Mouse (Mus musculus) 3134 (cell line): ENCODE data around the gene Abcc5.
"Not testable (repeated sequence)": the region's sequence is repeated elsewhere in the genome, so short reads cannot be mapped to it uniquely, and the experiment has no call there.

Experiments
- DNase-seq: peaks from one replicate; pipeline ENCODE4 v3.0.0-alpha.2; 2011; ENCODE audit warnings: low spot score; ENCODE audit not compliant: insufficient read length; ENCODE audit errors: extremely low read depth

Abcc5 gene

DNA sequence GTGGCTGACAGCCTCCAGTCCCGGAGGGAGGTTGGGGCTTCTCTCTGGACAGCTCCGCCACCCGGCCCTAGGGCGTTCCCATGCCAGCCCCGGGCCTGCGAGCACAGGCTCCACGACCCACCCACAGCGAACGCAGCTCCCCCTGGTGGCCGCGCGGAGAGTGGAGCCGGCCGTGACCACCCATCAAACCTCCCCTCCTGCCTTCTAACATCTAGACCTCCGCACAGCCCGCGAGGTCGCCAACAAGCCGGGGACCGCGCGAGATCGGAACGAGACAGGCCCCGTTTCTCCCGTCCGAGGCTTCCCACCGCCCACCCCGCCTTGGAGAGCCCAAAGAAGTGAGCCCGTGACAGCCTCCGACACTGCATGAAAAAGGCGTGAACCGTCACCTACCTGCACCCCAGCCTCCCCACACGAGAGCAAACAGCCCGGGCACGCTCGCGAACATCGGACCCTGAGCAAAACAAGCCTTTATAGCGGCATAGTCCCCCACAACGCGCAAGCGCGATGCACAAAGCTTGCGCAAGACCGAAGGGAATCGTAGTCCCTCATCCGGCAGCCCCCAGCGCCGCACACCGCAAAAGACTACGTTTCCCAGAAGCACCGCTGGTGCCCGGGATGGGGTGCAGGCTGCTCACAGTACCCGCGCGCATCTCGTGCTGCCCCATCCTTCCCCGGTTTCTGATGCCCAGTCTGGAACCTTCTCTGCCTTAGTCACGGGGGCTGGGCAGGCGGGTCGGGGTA is at the start of gene Abcc5:
Gene Abcc5 (minus strand): TSS at position 540 of the 744 bp plus-strand sequence.
- peak; percentile 96 for DNase-seq

DNA sequence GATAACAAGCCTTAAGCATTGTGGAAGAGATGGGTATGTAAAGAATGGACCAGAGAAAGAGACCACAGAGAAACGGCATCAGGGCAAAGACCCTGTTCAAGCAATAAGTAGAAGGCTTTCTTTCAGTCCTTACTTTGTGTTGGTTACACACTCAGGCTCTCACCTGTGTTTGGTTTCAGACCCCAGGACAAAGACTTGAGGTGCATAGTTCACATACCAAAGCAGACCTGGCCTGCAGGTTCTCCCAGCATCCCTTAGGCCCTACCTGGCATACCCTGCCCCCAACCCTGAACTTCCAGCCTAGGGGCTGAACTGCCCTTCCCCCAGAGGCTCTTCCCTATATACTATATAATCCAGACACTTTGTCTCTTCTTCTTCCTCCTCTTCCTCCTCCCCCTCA is 49.1 kb upstream of the Abcc5 start:
- DNase-seq, result no peak

DNA sequence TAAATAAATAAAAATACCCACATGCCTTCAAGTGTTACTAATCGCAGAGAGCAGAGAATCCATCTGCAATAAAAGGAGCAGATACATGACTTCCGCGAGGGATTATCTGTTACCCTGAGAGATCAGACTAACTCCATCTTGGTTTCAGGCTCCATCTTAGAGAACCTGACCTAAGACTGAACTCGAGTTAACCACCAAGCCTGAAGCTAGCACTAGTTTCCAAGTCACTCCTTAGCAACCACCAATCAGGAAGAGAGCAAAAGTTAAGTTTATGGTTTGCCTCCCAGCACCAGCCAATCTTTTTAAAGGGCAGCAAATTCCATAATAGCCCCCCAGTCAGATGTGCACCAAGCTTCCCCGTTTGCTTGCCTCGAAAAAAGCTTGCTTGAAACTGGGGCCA is 48.6 kb upstream of the Abcc5 start:
- DNase-seq, result no peak

DNA sequence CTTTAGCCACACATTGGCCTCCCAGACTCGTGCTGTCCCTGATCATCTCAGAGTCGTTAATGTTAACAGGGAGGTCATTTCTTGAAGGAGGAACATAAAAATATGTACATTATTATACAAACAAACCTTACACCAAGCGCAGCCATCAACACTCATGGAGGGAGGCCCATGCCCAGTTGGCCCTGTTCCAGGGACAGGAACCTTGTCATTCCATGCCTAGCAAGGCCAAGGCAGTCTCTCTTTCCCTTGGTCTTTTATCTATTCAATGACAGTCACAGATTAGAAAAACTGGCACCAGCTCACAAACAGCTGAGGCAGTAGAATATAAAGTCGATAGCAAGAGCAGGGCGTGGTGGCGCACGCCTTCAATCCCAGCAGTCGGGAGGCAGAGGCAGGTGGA is 48.0 kb upstream of the Abcc5 start:
- DNase-seq, result no peak

DNA sequence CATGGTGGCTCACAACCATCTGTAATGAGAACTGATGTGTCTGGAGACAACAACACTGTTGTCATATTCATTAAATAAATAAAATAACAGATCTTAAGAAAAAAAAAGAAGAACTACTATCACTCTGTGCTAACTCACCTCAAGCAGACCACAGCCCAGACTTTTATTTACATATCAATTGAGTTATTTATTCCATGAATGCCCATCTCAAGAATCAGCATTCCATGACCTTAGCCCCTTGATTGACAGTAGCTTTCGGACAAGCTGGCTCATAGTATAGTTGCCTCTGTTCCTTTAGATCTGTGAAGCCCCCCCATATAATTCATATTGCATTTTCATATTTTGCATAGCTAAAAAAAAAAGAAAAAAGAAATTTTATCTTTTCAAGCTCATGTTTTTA is 47.6 kb upstream of the Abcc5 start:
- DNase-seq, result no peak

DNA sequence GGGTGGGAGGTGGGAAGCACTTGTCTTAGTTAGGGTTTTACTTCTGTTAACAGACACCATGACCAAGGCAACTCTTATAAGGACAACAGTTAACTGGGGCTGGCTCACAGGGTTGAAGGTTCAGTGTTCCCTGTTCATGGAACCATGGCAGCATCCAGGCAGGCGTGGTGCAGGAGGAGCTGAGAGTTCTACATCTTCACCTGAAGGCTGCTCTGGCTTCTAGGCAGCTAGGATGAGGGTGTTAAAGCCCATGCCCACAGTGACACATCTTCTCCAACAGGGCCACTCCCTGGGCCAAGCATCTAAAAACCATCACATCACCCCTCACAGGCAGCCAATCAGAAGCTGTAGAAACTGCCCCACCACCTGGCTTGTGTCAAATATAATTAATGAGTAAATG is 45.5 kb upstream of the Abcc5 start:
- DNase-seq, result no peak

DNA sequence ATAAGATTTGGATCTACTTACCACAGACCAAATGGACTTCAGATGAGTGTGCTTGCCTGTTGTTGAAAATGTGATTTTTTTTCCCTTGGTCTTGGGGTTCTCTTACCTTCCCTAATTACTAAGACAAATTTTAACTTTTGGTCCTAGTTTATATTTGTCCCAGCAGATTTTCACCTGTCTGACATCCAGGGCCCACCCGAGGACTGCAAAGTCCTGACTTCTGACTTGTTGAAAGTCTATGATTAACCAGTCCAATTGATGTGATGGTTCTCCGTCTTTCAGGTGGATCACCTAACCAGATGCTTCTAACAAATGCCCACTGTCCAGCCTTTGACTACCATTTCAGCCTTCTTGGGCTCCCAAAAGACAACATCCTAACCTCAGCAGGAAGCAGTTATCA is 44.8 kb upstream of the Abcc5 start:
- DNase-seq, result no peak

DNA sequence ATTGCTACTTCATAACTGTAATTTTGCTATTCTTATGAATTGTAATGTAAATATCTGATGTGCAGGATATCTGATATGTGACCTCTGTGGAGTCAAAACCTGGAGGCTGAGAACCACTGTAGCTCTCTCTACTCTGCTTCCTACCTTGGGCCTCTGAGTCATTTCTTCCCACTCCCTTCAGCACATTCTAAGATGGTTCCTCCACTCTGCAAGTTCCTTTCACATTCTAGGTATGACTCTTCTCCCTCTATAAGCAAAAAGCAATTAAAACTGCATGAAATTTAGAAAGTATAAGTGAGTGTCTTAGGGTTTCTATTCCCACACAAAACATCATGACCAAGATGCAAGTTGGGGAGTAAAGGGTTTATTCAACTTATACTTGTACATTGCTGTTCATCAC is 38.5 kb upstream of the Abcc5 start:
- DNase-seq, result no peak

DNA sequence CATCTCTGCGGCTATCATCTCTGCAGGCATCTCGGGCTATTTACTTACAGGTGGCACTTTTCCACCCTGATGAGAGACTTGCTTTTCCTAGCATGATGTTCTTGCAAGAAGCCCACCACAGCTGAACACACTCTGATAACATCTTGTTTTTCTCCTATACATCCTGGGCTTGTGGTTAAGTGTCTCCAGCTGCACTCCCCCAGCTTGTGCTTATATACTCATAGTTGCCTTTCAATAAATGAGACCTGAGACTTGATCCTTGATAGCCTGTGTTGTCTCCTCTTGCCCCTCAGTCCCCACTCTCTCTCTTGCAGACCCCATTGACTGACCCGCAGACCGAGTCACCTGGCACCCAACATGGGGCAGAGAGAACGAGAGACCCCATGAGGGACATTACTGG is 32.5 kb upstream of the Abcc5 start:
- DNase-seq, result not testable (repeated sequence)

DNA sequence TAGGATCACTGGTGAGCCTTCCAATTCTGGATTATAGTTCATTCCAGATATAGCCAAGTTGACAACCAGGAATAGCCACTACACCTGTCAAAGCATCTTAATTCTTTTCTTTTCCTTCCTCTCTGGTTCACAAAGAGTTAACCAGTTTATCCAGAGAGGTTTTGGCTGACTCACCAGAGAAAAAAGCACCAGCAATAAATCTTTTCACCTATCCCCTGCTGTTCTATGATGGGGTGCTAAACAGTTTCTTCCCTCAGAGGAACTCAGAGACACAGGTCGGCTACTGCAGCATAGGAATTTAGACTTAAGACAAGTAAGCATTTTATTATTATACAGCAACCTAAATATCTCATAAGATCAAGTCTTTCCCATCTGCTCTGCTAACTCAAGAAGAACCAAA is 29.9 kb upstream of the Abcc5 start:
- no peak for DNase-seq

DNA sequence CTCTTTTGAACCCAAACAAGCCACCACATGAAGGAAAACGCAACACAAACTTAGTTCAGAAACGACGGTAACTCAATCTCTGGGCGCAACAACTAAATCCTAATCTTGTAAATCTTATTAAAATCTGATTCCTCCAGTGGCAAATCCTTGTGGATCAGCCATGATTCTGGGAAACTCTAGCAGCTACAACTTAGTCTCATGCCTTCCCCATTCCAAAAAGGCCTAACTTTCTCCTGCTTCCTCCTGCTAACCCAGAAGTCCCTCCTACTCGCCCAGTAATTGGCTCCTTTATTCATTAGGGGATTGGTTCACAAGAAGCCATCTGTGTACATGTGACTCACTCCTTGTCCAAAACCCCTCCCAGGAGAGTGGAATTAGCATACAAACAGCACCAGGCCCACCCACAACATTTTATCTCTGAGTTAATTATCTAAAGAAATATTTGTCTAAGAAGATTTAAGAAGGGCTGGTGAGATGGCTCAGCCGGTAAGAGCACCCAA is 28.0 kb upstream of the Abcc5 start:
- no peak for DNase-seq

DNA sequence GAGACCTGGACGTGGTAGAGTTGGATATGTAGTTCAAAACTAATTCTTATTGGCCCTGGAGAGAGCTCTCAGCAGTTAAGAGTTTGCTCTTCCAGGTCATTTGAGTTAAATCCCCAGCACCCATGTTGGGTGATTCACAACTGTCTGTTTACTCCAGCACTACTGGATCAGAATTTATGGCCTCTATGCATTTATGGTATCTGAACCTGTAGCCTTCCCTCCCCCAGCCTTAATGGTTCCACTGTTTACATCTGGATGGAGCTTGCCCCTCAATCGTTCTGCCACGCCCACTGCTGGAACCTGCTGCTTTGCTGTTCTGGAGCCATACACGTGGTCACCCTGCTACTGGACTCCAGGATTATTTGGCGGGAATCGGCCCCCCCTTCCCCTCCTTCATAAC is 25.6 kb upstream of the Abcc5 start:
- DNase-seq, result no peak

DNA sequence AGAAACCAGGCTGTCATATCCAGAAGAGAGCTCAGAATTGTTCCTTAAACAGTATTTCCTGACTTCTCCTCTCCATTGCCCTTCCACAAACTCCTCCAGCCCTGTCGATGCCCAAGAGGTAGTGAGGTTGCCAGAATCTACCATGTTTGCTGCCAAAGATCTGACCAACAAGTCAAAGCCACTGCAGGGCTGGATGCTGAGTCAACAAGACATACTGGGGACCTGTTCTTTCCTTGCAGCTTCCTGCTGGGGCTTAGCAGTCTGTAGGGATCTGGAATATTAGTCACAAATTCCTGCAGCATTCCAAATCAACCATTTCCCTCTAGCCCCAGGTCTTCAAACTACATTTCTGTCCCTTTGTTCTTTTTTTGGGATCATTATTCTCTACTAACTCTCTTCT is 19.7 kb upstream of the Abcc5 start:
- DNase-seq, result peak; percentile 78

DNA sequence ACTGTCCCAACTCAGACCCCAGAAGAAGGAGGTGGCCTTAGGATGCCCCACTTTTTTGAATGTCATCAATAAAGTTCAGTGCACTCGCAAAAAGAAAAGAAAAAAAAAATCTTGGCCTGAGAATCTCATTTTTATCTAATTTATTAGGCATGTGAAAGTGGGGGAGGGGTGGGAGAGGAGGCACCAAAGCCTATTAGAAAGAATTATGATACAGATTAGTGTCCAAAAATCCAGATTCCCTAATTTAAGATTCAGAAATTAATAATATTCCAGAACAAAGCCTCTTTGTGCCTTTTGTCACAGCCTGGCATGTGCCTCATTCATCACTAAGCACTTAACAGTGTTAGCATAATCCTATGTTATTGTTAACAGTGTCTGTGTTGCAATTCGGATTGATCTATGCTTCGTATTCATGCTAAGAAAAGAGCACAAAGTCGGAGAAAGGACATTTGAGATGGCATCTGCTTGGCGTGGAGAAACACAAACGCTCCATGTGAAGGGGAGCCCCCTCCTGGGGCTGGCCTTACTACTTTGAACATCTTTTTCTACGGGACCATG is 18.7 kb upstream of the Abcc5 start:
- DNase-seq, result no peak

DNA sequence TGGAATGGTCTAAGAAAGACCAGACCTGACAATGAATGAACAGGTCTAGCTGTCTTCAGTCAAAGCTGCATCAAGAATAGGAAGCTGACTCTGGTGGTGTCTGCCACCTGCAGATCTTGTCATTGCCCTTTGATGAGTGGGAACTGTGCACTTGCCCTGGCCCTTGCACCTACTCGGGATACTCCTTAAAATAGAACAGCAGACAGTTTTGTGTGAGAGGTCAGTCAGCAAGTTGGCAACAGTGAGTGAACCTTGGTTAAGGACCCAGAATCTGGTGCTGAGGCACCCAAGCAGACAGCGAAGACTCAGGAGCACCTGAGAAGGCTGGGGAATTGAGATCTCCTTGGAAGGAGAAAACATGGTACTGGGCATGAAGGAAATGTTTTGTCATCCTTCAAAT is 16.7 kb upstream of the Abcc5 start:
- DNase-seq, result peak; percentile 42

DNA sequence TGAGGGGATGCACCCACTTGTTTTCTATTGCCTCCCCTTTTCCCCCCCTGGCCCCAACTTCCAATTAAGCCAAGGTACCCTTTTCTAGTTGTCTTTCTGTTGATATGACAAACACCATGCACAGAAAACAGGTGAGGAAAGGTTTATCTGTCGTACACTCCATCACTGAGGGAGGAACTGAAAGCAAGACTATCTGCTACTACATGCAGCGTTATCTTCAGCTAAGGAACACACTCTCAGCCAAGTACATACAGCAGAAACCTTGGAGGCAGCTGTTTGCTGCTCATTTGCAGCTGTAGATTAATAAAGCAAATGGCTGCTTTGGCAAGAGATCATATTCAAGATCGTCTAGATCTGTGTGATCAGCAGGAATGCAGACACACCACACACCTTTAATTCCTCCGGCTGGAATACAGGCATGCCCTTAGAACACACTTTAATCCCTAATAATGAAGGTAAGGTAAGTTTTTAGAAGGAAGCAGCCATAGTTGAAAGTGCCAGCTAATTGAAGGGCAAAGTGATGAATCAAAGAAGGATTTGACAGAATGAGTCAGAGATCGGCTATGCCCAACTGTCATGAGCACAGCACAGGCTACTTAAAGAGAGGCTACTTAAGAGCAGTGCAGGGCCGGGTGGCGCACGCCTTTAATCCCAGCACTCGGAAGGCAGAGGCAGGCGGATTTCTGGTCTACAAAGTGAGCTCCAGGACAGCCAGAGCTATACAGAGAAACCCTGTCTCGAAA is 12.7 kb upstream of the Abcc5 start:
- DNase-seq, result peak; percentile 70

DNA sequence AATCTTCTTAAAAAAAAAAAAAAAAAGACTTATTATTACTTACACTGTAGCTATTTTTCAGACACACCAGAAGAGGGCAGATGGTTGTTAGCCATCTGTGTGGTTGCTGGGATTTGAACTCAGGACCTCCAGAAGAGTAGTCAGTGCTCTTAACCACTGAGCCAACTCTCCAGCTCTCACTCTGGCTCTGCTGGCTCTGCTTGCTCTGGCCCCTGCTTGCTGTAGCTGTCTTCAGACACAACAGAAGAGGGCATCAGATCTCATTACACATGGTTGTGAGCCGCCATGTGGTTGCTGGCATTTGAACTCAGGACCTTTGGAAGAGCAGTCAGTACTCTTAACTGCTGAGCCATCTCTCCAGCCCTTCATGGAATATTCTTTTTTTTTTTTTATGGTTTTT is 11.9 kb upstream of the Abcc5 start:
- DNase-seq, result not testable (repeated sequence)

DNA sequence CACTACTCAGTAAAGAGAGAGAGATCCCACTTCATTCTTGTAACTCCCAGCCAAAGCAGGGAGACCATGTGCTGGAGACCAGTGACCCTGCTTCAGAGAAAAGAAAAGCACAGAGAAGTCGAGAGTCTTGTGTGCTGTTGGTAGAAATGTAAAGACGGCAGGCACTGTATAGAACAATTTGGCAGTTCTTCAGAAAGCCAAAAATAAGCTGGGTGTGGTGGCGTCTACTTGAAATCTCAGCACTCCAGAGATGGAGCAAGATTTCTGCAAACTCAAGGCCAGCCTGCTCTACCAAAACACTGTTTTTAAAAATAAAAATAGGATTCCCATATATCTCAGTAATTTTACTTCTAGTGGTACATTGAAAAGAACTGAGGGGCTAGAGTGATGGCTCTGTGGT is 10.1 kb upstream of the Abcc5 start:
- DNase-seq, result no peak

DNA sequence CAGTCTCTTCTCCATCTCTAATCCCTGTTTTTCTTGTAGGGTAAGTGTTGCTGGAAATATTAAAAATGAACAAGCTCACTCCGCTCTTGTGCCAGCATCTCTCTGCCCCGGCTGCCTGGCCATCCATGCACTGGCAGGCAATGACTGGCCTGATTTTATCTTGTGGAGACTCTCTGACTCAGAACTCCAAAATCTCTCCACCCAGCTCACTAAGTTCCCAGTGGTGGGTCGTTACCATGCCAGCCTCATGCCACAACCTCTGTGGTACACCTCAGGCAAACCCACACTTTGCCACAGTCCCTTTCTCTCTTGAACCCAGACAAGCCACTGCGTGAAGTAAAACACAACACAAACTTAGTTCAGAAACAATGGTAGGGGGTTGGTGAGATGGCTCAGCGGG is 3.1 kb upstream of the Abcc5 start:
- peak; percentile 84 for DNase-seq

DNA sequence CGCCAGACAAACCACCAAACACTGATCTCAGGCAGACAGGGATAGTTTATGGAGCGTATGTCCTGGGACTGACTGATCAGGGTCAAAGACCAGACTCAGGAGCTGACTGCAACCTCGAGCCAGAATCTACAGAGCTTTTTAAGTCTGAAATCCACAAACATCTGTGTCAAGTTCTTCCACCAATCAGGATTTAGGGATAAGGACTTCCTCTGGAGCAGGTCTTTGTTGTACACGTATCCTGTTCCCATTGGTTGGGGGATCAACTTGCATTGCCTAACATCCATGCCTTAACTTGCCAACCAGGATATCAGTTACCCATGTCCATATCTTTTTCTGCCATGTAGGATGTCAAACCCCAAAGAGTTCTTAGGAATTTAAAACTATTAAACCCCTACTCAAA is 1.4 kb upstream of the Abcc5 start:
- no peak for DNase-seq

DNA sequence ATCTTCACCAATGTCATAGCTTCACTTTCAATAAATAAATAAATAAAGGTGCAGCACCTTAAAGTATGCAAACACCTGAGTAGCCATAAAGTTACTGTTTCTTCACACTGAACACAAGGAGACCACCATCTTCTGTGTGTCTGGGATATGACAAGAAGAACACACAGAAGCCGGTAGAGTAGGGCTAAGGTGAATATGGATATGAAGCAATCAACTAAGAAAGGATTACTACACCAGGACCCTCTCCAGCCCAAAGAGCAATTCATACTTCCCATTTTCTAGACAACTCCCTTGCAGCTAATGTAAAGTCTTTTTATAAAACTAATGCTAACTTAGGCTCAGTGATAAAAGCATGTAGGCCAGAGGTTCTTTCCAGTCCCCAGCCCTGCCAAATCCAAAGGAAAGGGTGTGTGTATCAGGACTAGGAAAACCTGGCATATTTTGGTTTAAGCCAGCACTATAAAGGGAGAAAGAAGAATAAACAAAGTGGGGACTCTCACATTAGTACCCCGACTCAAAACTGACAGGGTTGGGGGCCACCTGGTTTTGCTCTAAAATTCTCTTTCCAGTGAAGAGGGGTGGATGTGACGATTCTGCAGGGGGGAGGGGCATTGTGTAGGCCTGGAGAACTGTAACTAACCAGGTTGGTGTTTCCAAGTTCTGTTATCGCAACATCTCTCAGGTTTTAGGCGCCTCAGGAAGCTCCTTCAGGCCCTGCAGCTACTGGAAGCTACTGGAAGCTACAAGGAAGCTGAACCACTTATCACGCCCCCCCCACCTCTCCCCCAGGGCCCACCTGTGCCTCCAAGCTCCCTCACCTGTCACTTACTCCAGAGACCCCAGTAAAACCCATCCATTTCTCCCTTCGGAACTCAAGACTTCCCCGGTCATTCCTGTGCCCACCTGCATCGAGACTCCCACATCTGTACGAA is 1.2 kb downstream of the Abcc5 start:
- DNase-seq, result no peak
